Mouse (Mus musculus) 3T3-L1 (cell line): ENCODE measurements around the gene Cyp4f39.
A peak's percentile ranks its signal among the peaks of the same experiment; 100 is the strongest.
"Not testable (repeated sequence)": the region's sequence is repeated elsewhere in the genome, so short reads cannot be mapped to it uniquely, and the experiment has no call there.

Source experiments
- DNase-seq: peaks from one replicate; pipeline ENCODE4 v3.0.0-alpha.2; 2015; ENCODE audit warnings: low read depth, low spot score

The Cyp4f39 gene

DNA sequence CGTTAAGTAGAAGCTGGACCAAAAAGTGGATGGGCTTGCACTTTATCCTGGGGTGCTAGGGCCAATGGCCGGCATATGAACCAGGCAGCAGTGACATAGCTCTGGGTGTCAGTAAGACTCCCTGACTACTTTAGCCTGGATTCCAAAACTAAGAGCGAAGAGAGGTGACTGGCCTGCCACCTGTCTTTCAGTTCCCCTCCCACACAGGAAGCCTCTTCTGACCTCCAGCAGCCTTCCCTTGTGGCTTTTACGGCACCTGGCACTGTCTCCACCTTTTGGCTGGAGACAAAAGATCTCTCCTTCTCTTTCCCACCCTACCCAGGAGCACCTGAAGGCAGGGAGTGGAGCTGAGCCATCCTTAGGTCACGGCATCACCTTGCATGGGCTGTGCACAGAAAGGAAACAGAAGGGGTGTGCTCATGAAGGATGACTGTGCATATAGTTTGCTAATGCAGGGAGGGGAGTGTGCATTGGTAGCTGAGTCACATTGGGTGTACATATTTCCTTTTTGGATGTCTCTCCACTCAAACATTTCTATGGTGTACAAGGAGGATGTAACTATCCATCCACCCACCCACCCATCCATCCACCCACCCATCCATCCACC lies 22.5 kb downstream of the Cyp4f39 start:
- DNase-seq, result no peak

DNA sequence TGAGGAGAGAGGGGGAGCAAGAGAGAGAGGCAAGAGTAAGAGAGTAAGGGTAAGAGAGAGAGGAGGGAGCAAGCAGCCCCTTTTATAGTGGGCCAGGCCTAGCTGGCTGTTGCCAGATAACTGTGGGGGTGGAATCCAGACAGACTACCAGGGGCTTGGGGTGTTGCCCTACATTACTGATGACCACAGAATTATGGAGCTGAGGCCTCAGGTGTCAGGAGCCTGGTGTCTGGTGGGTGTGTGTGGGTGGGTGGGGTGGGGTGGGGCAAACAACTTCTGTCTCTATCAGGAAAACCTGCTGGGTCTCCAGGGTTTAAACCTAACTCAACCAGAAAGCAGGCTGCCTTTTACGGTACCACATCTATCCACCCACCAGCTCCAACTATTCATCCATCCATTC lies 24.7 kb downstream of the Cyp4f39 start:
- no peak for DNase-seq

DNA sequence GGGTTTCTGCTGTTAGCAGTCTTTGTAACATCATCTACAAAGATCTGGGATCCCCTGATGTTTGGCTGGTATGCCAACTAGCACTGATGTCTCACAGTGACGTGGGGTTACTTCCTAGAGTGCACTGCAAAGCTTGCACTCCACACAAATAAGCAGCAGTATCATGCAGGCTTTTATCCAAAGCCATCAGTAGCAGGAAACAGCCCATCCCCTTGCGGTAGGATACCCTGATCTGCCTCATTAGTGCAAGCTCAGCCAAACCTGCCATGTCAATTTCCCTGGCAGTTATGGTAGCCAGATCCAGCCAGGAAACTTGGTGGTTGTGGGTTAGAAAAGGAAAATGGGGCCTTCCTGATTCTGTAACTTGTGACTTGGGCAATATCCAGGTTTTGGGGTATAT lies 26.2 kb downstream of the Cyp4f39 start:
- DNase-seq, result no peak

- peak; percentile 17 for DNase-seq
Measured at GRCm38 (mm10) chr17:32479554-32480506, 27.3 kb downstream of the Cyp4f39 start.

GRCm38 (mm10) chr17:32481766-32482165 lies 29.2 kb downstream of the Cyp4f39 start:
- no peak for DNase-seq

DNA sequence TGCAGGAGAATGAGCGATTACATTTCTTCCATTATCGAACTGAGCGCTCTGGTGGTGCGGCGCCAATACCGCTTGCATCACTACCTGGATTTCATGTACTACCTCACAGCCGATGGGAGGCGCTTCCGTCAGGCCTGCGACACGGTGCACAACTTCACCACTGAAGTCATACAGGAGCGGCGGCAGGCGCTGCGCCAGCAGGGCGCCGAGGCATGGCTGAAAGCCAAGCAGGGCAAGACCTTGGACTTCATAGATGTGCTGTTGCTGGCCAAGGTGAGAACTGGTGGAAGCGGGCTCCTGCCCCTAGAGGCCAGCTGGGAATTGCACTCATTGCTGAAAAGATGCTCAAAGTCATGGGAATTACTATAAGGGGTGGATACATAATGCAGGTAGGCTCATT lies 30.7 kb downstream of the Cyp4f39 start:
- DNase-seq, result peak; percentile 56

- DNase-seq, result no peak
Measured at GRCm38 (mm10) chr17:32492349-32492980, 39.9 kb downstream of the Cyp4f39 start.

- peak; percentile 89 for DNase-seq
Measured at GRCm38 (mm10) chr17:32494601-32495000, 42.1 kb downstream of the Cyp4f39 start.

DNA sequence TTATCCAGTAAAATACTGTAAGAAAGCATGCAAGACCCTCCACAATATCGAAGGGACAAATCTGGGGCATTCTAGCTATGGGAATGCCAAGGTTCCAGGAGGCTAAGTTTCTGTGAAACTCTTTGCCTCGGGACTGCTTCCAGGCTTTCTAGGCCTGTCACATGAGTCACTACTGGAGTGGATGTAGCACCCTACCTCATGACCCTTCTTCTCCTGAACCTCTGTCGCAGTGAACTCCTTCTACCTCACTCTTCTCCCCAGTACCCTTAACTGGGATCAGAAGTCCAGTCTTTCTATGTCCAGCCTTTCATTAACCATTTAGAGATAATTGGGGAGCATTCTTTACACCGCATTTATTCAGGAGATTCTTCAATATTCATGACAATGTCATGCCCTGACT lies 48.0 kb downstream of the Cyp4f39 start:
- DNase-seq, result not testable (repeated sequence)

DNA sequence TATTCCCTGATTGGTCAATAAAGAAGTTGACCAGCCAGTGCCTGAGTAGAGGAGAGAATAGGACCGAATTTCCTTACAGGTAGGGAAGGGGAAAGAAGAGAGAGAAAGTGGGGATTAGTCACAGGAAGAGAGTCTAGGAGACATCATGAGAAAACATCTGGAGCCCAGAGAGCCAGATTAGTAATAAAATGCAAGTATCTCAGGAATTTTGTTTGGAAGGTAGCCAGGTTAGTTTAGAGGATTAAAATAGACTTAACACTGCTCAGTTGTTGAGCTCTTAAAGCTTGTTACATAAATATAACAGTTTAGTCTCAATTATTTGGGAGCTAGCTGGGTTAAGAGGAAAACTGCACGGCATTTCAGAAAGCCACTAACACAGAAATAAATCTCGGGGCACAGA lies 48.5 kb downstream of the Cyp4f39 start:
- peak; percentile 87 for DNase-seq

- DNase-seq, result peak; percentile 9
Measured at GRCm38 (mm10) chr17:32503111-32503510, 50.6 kb downstream of the Cyp4f39 start.

DNA sequence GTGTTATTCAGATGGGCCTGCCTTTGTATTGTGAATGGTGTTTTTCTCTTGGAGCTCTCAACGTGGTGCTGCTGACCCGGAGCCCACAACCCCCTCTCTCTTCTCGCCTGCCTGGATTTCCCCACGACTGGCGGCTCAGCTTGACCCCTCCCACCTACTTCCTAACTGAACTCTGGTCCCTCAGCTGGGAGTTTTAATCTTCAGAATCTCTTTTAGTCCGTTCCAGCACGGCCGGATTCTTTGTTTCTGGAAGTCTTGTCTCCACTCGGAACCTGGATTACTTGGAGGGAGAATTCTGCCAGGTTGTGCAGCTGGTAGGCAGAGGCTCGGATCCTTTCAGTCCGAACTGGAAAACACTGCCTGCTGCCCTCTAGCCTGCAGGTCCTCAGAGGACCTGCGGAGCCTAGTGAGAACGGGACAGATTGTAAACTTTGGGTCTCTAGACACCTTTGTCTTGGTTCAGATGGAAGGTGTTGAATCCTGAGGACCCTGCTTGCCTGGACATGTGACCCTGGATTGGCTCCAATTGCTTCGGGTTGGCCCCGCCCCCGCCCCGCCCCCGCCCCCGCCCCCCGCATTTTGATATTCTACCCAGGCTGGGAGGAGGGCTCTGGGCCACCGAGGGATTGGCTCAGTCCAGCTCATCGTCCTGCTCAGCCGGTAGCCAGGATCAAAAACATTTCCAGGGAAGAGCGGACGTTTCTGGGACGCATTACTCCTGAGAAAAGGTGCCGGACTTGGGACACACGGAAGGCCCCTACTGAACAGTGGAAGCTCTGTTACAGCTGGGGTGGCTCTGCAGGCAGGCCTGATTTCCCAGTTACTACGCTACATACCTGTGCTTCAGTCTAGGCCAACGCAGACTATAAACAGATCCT lies 53.6 kb downstream of the Cyp4f39 start, which contains the start of gene Cyp4f17:
Cyp4f17 (plus strand) TSS at position 200 of the 878 bp plus-strand sequence.
- DNase-seq, result peak; percentile 64

DNA sequence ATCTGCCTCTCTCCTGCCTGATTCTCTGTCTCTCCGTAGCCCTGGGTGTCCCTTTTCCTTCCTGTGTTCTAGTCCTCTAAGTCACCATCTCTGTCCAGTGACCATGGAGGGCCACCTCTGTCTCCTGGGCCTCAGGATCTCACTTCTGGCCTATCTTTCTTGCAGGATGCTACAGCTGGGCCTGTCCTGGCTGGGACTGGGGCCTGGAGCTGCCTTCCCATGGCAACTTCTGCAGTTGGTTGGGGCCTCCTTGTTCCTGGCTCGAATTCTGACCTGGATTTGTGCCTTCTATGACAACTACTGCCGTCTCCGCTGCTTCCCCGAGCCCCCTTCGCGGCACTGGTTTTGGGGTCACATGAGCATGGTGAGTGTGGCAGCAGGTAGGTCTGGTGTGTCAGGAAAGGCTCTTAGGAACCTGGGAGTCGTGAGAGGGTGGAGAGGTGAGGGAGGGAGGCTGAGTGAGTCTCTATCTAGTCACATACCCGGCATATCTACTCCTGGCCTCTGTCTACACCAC lies 54.3 kb downstream of the Cyp4f39 start:
- no peak for DNase-seq

- no peak for DNase-seq
Measured at GRCm38 (mm10) chr17:32516126-32516525, 63.6 kb downstream of the Cyp4f39 start.

GRCm38 (mm10) chr17:32521981-32522380 lies 69.5 kb downstream of the Cyp4f39 start:
- no peak for DNase-seq

- DNase-seq, result no peak
Measured at GRCm38 (mm10) chr17:32522386-32522785, 69.9 kb downstream of the Cyp4f39 start.

DNA sequence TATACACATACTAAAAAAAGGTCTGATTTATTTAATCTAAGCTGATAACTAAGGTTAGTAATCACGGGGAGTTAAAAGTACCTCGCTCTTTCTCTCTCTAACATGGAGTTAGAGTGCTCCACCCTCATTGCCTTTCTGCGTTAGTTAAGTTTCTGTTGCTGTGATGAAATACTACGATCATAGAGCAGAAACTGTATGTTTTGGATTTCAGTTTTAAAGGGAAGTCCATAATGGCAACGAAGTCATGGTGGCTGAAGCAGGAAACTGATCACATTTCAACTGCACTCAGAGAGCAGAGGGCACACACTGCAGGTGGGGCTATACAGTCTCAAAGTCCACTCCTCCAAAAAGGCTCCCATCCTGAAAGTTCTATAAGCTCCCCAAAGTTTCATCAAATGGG lies 70.3 kb downstream of the Cyp4f39 start:
- DNase-seq, result no peak

- DNase-seq, result no peak
Measured at GRCm38 (mm10) chr17:32523895-32524294, 71.4 kb downstream of the Cyp4f39 start.

- DNase-seq, result not testable (repeated sequence)
Measured at GRCm38 (mm10) chr17:32526341-32526740, 73.8 kb downstream of the Cyp4f39 start.

- DNase-seq, result no peak
Measured at GRCm38 (mm10) chr17:32527748-32528147, 75.2 kb downstream of the Cyp4f39 start.
